Mouse (Mus musculus) naive thymus-derived CD4-positive, alpha-beta T cell, adult 2 months (primary cell): Measurements from ENCODE around the gene Sdhd.
A peak's percentile ranks its signal among the peaks of the same experiment; 100 is the strongest.

Source experiments
- DNase-seq: peaks from one replicate; pipeline ENCODE4 v3.0.0-alpha.2; 2011; ENCODE audit warnings: low read depth

Gene Sdhd

GRCm38 (mm10) chr9:50586955-50587354, 16.7 kb downstream of the Sdhd start:
- DNase-seq = no peak

- DNase-seq = no peak
These were observed 18.3 kb downstream of the Sdhd start for GRCm38 (mm10) chr9:50585145-50585818.

- DNase-seq = no peak
These were observed 23.2 kb downstream of the Sdhd start for GRCm38 (mm10) chr9:50580370-50580769.

- DNase-seq = no peak
These were observed 33.8 kb downstream of the Sdhd start for GRCm38 (mm10) chr9:50569599-50570525.

- DNase-seq = no peak
These were observed 35.7 kb downstream of the Sdhd start for GRCm38 (mm10) chr9:50567881-50568280.

- no peak for DNase-seq
These were observed 36.2 kb downstream of the Sdhd start for GRCm38 (mm10) chr9:50567372-50567771.

GRCm38 (mm10) chr9:50565940-50566339, 37.7 kb downstream of the Sdhd start:
- DNase-seq = no peak

- no peak for DNase-seq
These were observed 38.4 kb downstream of the Sdhd start for GRCm38 (mm10) chr9:50565173-50565572.

GRCm38 (mm10) chr9:50561918-50562360, 41.7 kb downstream of the Sdhd start:
- DNase-seq = no peak

GRCm38 (mm10) chr9:50561145-50561917, 42.3 kb downstream of the Sdhd start, which contains the start of gene Tex12:
Gene Tex12, minus strand, starts transcription at chr9:50561325.
- no peak for DNase-seq

GRCm38 (mm10) chr9:50555094-50555446, 48.5 kb downstream of the Sdhd start, which contains the start of gene Bco2:
Gene Bco2, minus strand, starts transcription at chr9:50555181.
- DNase-seq = no peak

- DNase-seq = peak; percentile 51
These were observed 49.1 kb downstream of the Sdhd start, which contains the start of gene Il18 for GRCm38 (mm10) chr9:50554241-50555093. Gene Il18, plus strand, starts transcription at chr9:50554827.

GRCm38 (mm10) chr9:50553547-50553946, 50.1 kb downstream of the Sdhd start:
- DNase-seq = no peak

GRCm38 (mm10) chr9:50552206-50552605, 51.4 kb downstream of the Sdhd start:
- no peak for DNase-seq

- DNase-seq = no peak
These were observed 54.7 kb downstream of the Sdhd start for GRCm38 (mm10) chr9:50548936-50549335.

GRCm38 (mm10) chr9:50547859-50548478, 55.6 kb downstream of the Sdhd start:
- DNase-seq = peak; percentile 53
